Mouse (Mus musculus) bone marrow, adult 2 months (tissue): ENCODE measurements around the gene Srsf4.

Experiments
- CTCF ChIP-seq: fragments of 200-500 bp; IDR thresholded peaks from 2 replicates; pipeline ENCODE4 v1.5.1; 2011; ENCODE audit warnings: low read length, control low read depth; ENCODE audit not compliant: control insufficient read depth, insufficient read depth
- POLR2A ChIP-seq: fragments of 200-500 bp; IDR thresholded peaks from 2 replicates; pipeline ENCODE4 v1.6.1; 2011; ENCODE audit warnings: low read depth, mild to moderate bottlenecking, control low read depth, low read length, borderline replicate concordance; ENCODE audit not compliant: control insufficient read depth

- TF ChIP-seq POLR2A = no peak
- TF ChIP-seq CTCF = peak; percentile 99
Observed at GRCm38 (mm10) chr4:131860492-131861340, 12.7 kb upstream of the Srsf4 start.
